Mouse (Mus musculus): ENCODE measurements at regions not wholly inside any gene's neighbourhood (a gene's known extent, or its start where the extent isn't known, plus 50 kb on each side); places are given as distances from the start of the nearest gene placed in this dataset.

DNA sequence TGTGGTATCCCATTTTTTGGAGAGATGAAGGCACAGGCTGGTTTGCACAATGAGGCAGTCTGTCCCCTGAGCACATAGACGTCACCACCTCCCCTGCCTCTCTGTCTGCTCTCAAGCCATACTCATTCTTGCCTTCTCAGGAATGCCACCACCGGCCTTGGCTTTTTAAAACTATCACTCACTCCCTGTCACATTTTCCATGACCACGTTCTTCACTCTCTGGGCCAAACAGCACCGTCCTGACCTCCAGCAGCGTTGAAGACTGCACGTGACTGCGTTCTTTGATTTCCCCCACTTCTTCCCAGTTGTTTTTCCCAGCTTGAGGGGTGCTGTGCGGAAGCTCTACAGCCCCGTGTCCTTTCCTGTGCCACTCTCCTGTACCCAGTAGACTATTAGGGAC is 100.4 kb upstream of the Atp1a1 start:
- H3K27me3 ChIP-seq (ENCODE audit: control insufficient read depth, insufficient read depth, low read length, poor library complexity, severe bottlenecking) = no peaks in the 10 kb centered on the region
- H3K36me3 ChIP-seq (ENCODE audit: control insufficient read depth, insufficient read depth, low read length, poor library complexity, severe bottlenecking) = no peaks in the 10 kb centered on the region
- no peak for DNase-seq (ENCODE audit: low read depth, low spot score)

DNA sequence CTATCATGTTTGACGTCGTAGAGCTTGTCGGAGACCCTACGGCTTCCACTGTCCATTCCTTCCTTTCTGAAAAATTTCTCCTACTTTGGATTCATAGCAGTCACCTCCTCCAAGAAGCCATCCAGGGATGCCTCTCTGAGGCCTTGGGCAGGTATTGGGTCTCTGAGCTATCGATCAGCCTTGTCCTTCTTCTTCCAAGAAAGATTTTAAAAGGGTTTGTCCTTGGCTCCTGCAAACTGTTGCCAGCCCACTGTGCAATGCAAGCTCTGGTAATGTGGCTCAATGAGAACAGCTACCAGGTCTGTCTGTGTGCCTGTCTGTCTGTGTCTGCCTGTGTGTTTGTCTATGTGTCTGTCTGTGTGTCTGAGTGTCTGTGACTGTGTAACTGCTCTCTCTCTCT is 99.8 kb upstream of the Atp1a1 start:
- no peak for DNase-seq (ENCODE audit: low read depth, low spot score)
- H3K27me3 ChIP-seq (ENCODE audit: control insufficient read depth, insufficient read depth, low read length, poor library complexity, severe bottlenecking) = no peaks in the 10 kb centered on the region
- H3K36me3 ChIP-seq (ENCODE audit: control insufficient read depth, insufficient read depth, low read length, poor library complexity, severe bottlenecking) = no peaks in the 10 kb centered on the region

DNA sequence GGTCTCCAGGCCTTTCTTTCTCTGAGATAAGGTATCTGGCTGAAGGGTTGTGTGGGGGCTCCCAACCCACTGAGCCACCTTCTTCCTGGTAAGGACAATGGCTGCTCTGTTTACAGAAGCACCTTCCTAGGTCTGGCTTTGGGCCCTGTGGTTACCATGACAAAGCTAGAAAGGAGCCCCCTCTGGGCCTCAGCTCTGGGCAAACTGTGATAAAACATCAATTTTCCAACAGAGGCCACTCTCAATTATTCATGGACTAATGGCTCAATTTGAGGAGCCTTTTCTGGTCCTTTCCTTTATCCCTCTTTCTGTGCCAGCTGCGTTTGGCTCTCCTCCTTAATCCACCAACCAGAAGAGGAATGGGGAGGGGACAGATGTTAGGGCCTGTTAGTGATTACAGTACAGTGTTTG is 97.3 kb upstream of the Atp1a1 start:
- no peaks in the 10 kb centered on the region for H3K27me3 ChIP-seq (ENCODE audit: control insufficient read depth, insufficient read depth, low read length, poor library complexity, severe bottlenecking)
- no peaks in the 10 kb centered on the region for H3K36me3 ChIP-seq (ENCODE audit: control insufficient read depth, insufficient read depth, low read length, poor library complexity, severe bottlenecking)
- no peak for DNase-seq (ENCODE audit: low read depth, low spot score)

DNA sequence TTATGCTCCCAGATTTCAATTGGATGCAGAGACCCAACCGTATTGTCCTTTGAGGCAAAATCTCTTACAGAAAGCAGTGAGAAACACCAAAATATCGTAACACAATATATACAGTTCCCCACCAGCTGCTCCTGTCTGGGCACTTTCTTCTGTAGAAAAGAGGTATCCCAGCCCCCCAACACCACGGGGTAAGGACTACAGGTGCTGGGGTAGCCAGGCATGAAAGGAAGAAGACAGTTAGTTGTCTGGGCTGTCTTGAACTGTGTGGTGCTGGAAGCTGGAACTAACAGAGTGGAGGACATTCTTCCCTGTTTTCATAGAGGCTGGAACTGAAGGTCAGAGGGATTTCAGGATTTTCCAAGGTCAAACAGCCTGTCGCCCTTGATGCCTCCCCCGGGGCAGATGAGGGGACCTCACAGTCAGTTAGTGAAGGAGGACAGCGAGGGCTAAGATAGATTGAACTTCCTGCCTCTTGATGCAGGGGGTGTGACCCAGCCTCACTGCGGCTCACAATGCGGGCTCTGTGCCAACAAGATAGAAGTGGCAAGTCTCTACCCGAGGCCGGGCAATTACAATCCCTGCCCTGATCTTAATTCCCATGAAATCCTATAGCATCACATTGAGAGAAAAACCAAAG is 96.6 kb upstream of the Atp1a1 start:
- no peaks in the 10 kb centered on the region for H3K36me3 ChIP-seq (ENCODE audit: control insufficient read depth, insufficient read depth, low read length, poor library complexity, severe bottlenecking)
- no peaks in the 10 kb centered on the region for H3K27me3 ChIP-seq (ENCODE audit: control insufficient read depth, insufficient read depth, low read length, poor library complexity, severe bottlenecking)
- no peak for DNase-seq (ENCODE audit: low read depth, low spot score)

DNA sequence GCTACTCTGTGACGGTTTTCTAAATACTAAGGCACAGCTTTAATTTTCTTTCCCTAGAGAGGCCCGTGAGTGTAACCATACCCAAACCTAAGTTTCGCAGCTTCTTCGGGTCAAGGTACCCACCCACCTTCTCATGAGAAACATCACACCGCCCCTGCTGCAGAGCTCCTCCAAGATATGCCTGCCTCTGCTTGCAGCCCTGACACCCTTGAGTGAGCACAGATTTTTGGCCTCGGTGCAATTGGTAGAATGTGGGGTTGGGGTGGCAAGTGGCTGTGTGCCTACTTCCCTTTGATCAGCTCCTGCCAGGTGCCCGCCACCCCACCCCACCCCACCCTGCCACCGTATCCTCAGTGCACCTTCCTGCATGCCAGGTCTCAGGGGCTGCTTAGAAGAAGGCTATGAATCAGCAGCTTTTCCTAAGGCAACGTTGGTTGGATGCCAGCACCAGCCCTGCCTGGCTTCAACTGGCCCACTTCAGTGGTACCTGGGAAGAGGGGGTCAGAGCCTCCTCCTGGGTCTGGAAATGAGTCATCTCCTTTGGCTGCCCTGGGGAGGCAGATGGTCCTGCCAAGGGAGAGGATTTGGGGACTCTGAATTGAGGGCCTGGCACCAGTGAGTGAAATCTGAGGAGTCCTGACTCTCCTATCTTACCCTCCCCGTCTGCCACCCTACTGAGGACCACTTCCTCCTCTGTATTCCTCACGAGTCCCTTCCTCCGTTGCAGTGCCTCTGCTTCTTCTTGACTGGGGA is 95.6 kb upstream of the Atp1a1 start:
- H3K27me3 ChIP-seq (ENCODE audit: control insufficient read depth, insufficient read depth, low read length, poor library complexity, severe bottlenecking) = no peaks in the 10 kb centered on the region
- H3K36me3 ChIP-seq (ENCODE audit: control insufficient read depth, insufficient read depth, low read length, poor library complexity, severe bottlenecking) = no peaks in the 10 kb centered on the region
- DNase-seq (ENCODE audit: low read depth, low spot score) = no peak

DNA sequence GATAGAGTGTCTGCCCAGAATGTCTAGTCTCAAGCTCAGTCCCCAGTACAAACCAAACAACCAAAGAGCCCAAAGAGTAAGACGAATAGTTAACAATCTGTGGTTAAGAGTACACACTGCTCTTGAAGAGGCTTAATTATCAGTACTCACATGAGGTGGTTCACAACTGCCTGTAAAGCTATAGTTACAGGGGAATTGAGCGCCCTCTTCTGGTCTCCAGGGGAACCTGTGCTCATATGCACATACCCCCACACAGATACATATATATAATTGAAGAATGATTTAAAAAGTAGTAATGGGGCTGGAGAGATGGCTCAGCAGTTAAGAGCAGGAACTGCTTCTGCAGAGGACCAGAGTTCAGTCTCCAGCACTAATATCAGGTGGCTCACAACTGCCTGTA is 92.3 kb upstream of the Atp1a1 start:
- DNase-seq (ENCODE audit: low read depth, low spot score) = no peak

DNA sequence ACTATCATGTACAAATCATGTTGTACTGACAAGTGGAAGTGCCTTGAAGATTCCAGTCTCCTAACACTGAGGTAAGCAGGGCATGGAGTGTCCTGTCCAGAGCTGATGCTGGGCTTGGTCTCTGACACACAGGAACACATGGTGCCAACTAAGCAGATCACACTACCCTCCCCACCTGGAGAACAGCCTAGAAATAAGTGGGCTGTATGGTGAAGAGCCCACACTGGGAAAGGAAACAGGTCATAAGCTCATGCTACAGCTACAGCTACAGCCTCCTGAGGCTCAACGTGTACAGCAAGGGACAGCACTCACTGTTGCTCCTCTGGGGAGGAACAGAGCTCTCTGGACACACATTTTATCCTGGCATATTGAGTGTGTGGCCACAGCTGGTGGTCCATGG is 89.8 kb upstream of the Atp1a1 start:
- Histone ChIP-seq H3K27me3 (ENCODE audit: control insufficient read depth, insufficient read depth, low read length, poor library complexity, severe bottlenecking) (no peaks in the 10 kb centered on the region), H3K36me3 (ENCODE audit: control insufficient read depth, insufficient read depth, low read length, poor library complexity, severe bottlenecking) (no peaks in the 10 kb centered on the region)
- no peak for DNase-seq (ENCODE audit: low read depth, low spot score)

More for the DNA sequence above, 92.3 kb upstream of the Atp1a1 start:
- Histone ChIP-seq H3K27me3 (ENCODE audit: control insufficient read depth, insufficient read depth, low read length, poor library complexity, severe bottlenecking) (no peaks in the 10 kb centered on the region), H3K36me3 (ENCODE audit: control insufficient read depth, insufficient read depth, low read length, poor library complexity, severe bottlenecking) (no peaks in the 10 kb centered on the region)

DNA sequence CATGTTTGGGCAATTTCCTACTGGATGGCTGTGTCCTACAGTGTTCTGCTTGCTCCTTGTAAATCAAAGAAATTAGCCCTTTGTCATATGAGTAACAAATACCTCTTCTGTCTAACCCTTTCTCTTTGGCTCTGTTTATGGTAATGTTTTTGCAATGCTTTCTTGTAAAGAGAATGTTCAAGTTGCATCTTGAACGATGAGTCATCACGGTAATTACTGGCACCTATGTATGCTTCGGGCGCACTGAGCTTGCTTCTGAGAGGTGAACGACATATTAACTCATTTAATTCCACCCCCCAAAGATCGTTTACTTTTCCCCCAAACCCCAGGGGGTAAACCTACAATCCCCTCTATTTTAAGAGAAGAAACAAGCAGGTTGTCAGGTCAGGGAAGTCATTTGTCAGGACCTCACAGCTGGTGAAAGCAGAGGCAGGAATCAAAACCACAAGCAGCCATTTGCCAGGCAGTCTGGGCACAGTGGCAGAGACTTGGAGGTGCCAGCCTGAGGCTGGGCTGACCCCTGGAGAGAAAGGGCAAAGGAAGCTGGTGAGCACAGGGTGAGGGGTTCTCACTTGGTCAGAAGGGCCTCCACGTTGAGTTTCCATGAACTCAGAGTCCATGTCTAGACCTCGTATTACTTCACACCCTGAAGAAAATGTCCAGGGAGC is 87.6 kb upstream of the Atp1a1 start:
- Histone ChIP-seq H3K36me3 (ENCODE audit: control insufficient read depth, insufficient read depth, low read length, poor library complexity, severe bottlenecking) (no peaks in the 10 kb centered on the region), H3K27me3 (ENCODE audit: control insufficient read depth, insufficient read depth, low read length, poor library complexity, severe bottlenecking) (no peaks in the 10 kb centered on the region)
- DNase-seq (ENCODE audit: low read depth, low spot score) = no peak

DNA sequence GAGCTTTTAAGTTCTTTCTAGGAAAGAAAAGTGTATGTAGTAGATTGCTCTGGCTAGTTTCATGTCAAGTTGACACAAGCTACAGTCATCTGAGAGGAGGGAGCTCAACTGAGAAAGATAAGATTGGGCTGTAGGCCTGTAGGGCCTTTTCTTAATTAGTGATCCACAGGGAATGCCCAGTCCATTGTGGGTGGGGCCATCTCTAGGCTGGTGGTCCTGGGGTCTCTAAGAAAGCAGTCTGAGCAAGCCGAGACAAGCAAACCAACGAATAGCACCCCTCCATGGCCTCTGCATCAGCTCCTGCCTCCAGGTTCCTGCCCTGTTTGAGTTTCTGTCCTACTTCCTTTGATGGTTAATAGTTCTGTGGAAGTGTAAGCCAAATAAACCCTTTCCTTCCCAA is 86.3 kb upstream of the Atp1a1 start:
- Histone ChIP-seq H3K27me3 (ENCODE audit: control insufficient read depth, insufficient read depth, low read length, poor library complexity, severe bottlenecking) (no peaks in the 10 kb centered on the region), H3K36me3 (ENCODE audit: control insufficient read depth, insufficient read depth, low read length, poor library complexity, severe bottlenecking) (no peaks in the 10 kb centered on the region)
- DNase-seq (ENCODE audit: low read depth, low spot score) = no peak

DNA sequence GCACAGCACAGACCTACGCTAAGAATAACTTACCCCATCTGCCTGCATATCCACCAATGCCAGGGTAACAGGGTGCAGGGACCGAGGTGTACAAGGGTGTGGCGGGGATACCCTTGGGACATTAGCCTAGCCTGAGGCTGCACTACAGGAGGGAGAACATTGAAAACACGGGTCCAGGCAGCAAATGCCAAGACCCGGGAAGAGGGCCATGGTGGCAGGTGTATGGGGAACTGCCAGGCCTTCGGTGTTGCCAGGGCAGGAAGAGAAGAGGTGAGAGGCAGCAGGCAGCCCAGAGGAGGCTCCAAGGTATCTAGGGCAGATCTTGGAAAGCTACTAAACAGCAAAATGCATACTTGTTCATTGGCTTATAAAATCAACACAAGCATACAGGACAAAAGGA is 85.7 kb upstream of the Atp1a1 start:
- H3K36me3 ChIP-seq (ENCODE audit: control insufficient read depth, insufficient read depth, low read length, poor library complexity, severe bottlenecking) = no peaks in the 10 kb centered on the region
- no peak for DNase-seq (ENCODE audit: low read depth, low spot score)
- H3K27me3 ChIP-seq (ENCODE audit: control insufficient read depth, insufficient read depth, low read length, poor library complexity, severe bottlenecking) = no peaks in the 10 kb centered on the region

DNA sequence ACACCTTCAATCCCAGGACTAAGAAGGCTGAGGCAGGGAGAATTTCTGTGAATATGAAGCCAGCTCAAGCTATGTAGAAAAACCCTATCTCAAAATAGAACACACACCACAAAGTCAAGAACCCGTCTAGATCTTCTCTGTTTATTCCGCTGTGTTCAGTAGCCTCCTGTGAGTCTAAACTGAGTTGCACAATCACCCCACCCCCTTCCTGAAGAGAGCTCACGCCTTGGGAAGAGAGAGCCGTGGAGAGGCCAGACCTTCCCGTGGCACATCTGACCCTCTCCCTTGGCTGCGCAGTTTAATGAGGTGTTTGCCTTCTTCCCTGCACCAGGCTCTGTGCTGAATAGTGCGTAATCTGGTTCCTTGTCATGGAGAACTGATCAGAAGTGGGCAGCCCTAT is 80.7 kb upstream of the Atp1a1 start:
- Histone ChIP-seq H3K27me3 (ENCODE audit: control insufficient read depth, insufficient read depth, low read length, poor library complexity, severe bottlenecking) (no peaks in the 10 kb centered on the region), H3K36me3 (ENCODE audit: control insufficient read depth, insufficient read depth, low read length, poor library complexity, severe bottlenecking) (no peaks in the 10 kb centered on the region)
- no peak for DNase-seq (ENCODE audit: low read depth, low spot score)

DNA sequence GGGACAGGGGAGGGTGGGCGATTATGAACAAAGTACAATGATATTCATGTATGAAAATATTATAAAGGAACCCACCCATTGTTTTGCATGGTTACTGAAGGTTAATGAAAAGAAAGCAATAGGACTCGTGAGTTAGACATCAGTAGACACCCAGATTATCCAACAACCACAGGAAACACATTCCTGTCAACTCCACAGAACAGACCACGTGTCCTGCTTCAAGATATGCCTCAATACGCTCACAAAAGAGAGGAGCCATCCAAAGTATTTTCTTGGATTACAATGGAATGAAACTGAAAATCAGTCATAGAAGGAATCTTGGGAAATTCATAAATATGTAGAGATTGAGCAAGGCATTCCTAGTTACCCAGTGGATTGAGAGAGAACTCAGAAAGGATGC is 68.5 kb upstream of the Atp1a1 start:
- DNase-seq (ENCODE audit: low read depth, low spot score) = no peak
- no peaks in the 10 kb centered on the region for H3K27me3 ChIP-seq (ENCODE audit: control insufficient read depth, insufficient read depth, low read length, poor library complexity, severe bottlenecking)
- no peaks in the 10 kb centered on the region for H3K36me3 ChIP-seq (ENCODE audit: control insufficient read depth, insufficient read depth, low read length, poor library complexity, severe bottlenecking)

DNA sequence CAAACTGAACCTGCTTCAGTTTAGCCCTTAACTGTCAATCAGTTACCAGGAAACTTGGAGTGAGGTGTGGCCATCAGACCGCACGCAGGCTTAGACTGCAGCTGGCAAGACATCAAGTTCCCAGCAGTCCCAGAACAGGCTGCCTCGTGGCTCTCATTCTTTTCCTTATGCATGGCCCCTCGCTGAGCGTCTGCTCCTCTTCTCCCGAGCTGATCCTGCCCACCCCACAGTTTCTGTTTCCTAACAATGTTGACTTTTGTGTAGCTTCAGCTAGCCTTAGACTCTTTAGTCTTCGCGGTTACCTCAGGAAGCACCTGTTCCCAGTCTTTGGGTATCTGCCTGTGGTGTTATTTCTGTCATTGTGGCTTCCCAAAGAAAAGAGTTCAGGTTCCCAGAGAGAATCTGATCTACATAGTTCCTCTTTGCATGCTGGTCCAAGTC is 66.1 kb upstream of the Atp1a1 start:
- DNase-seq (ENCODE audit: low read depth, low spot score) = no peak
- H3K36me3 ChIP-seq (ENCODE audit: control insufficient read depth, insufficient read depth, low read length, poor library complexity, severe bottlenecking) = no peaks in the 10 kb centered on the region
- no peaks in the 10 kb centered on the region for H3K27me3 ChIP-seq (ENCODE audit: control insufficient read depth, insufficient read depth, low read length, poor library complexity, severe bottlenecking)

DNA sequence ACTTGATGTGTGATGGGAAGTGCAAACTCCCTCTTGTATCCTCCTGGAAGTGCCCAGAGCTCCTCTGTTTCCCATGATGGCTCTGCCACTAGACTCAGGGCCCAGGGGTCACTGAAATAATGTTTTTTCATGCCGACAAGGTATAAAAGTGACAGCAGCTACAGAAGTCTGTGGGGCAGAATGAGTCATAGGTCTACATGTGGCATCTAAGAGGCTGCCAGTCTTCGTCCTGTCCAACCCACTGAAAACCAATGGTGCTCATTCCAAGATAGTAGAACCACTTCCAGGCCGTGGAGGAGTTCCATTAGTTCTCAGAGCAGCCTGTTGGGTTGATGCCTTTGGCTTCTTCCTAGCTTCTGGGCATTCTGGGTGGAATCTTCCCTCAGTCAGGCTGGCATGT is 65.3 kb upstream of the Atp1a1 start:
- DNase-seq (ENCODE audit: low read depth, low spot score) = no peak
- Histone ChIP-seq H3K36me3 (ENCODE audit: control insufficient read depth, insufficient read depth, low read length, poor library complexity, severe bottlenecking) (no peaks in the 10 kb centered on the region), H3K27me3 (ENCODE audit: control insufficient read depth, insufficient read depth, low read length, poor library complexity, severe bottlenecking) (no peaks in the 10 kb centered on the region)

DNA sequence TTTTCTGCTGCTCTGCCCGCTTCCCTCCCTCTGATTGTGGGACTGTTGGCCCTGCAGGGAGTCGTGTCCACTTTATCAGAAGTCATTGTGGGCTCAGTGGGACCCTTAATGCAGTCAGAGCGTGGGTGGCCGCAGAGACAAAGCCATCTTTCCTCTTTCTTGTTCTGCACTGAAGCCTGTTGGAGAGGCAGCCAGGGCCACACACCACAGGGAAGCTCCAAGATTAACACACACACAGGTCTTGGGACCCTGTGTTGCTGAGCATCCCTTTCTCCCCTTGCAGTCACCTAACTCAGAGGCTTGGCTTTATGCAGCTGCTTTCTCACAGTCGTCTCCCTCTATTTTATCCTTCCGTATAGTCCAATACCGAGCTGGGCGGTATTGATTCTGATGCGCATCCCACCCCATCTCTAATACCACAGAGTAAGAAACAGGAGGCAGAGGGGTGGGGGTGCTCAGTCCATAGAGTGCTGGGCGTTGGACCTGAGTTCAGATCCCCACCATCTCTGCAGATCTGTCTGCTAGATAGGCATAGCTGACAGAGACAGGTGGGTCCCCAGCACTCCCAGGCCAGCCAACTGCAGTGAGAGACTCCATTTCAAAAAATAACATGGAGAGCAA is 63.4 kb upstream of the Atp1a1 start:
- H3K27me3 ChIP-seq (ENCODE audit: control insufficient read depth, insufficient read depth, low read length, poor library complexity, severe bottlenecking) = no peaks in the 10 kb centered on the region
- DNase-seq (ENCODE audit: low read depth, low spot score) = no peak

More for the DNA sequence above, 63.4 kb upstream of the Atp1a1 start:
- no peaks in the 10 kb centered on the region for H3K36me3 ChIP-seq (ENCODE audit: control insufficient read depth, insufficient read depth, low read length, poor library complexity, severe bottlenecking)

All from splenic B cell, adult 2 months (primary cell).